Mouse (Mus musculus) ovary, postnatal 14 days (tissue): Measurements from ENCODE around the gene H2afv.

ENCODE experiments used
- DNase-seq: peaks from one replicate; pipeline ENCODE4 v3.0.0; 2022; ENCODE audit warnings: low spot score

Gene H2afv

GRCm38 (mm10) chr11:6444077-6444853, at the start of gene H2afv:
Gene H2afv (minus strand): TSS chr11:6444443.
- peak; percentile 99 for DNase-seq

GRCm38 (mm10) chr11:6489691-6490503, 45.7 kb upstream of the H2afv start:
- peak; percentile 15 for DNase-seq

GRCm38 (mm10) chr11:6489257-6489656, 45.0 kb upstream of the H2afv start:
- DNase-seq: no peak

- DNase-seq: no peak
Observed at GRCm38 (mm10) chr11:6488041-6488684, 43.9 kb upstream of the H2afv start.

GRCm38 (mm10) chr11:6487496-6487895, 43.3 kb upstream of the H2afv start:
- no peak for DNase-seq

- DNase-seq: no peak
Observed at GRCm38 (mm10) chr11:6486916-6487315, 42.7 kb upstream of the H2afv start.

- DNase-seq: no peak
Observed at GRCm38 (mm10) chr11:6484244-6484959, 40.2 kb upstream of the H2afv start.

GRCm38 (mm10) chr11:6483103-6483502, 38.9 kb upstream of the H2afv start:
- DNase-seq: no peak

- no peak for DNase-seq
Observed at GRCm38 (mm10) chr11:6481669-6482185, 37.5 kb upstream of the H2afv start.

- no peak for DNase-seq
Observed at GRCm38 (mm10) chr11:6480681-6481405, 36.6 kb upstream of the H2afv start.

- no peak for DNase-seq
Observed at GRCm38 (mm10) chr11:6480191-6480590, 35.9 kb upstream of the H2afv start.

- DNase-seq: no peak
Observed at GRCm38 (mm10) chr11:6479231-6479630, 35.0 kb upstream of the H2afv start.

GRCm38 (mm10) chr11:6477350-6477749, 33.1 kb upstream of the H2afv start:
- DNase-seq: no peak

GRCm38 (mm10) chr11:6476876-6477275, 32.6 kb upstream of the H2afv start:
- DNase-seq: no peak

- DNase-seq: peak; percentile 87
Observed at GRCm38 (mm10) chr11:6475867-6476484, 31.7 kb upstream of the H2afv start, which contains the start of gene Purb. Gene Purb (minus strand): TSS chr11:6475917.

GRCm38 (mm10) chr11:6474874-6475731, 30.9 kb upstream of the H2afv start:
- peak; percentile 44 for DNase-seq

- no peak for DNase-seq
Observed at GRCm38 (mm10) chr11:6474381-6474780, 30.1 kb upstream of the H2afv start.

GRCm38 (mm10) chr11:6472076-6472475, 27.8 kb upstream of the H2afv start:
- no peak for DNase-seq

GRCm38 (mm10) chr11:6471493-6471892, 27.2 kb upstream of the H2afv start:
- DNase-seq: no peak

- DNase-seq: no peak
Observed at GRCm38 (mm10) chr11:6471054-6471453, 26.8 kb upstream of the H2afv start.
